Mouse (Mus musculus) neutrophil, adult 59 days (primary cell): ENCODE data around the gene Ndufaf8. TPM values are rescaled to one million over a fixed set of nuclear protein-coding genes. Genes with fewer than 3 reads are reported as not detected.

Experiments
- total RNA-seq, 2 experiments: library from RNA; stranded (reverse); gene quantifications; 1 replicate in 1 of 2; 2 replicates in 1 of 2; pipeline ENCODE4 v1.2.4; 2023

The Ndufaf8 gene
- total RNA-seq = 10 to 100 TPM; 14.2 to 19.0 TPM

GRCm38 (mm10) chr11:120098588-120099511 is at the start of gene Ndufaf8, which contains the start of gene Tepsin:
TSS of gene Ndufaf8 (plus strand) at chr11:120098928.
TSS of gene Tepsin (minus strand) at chr11:120098731.

GRCm38 (mm10) chr11:120086702-120087152 is 12.0 kb upstream of the Ndufaf8 start, which contains the start of gene Cep131:
TSS of gene Cep131 (minus strand) at chr11:120086827.

Other genes starting within 250 kb of the Ndufaf8 start
- gene Chmp6, start 185.5 kb upstream of the Ndufaf8 start, total RNA-seq = 10 to 100 TPM; 20.4 to 32.9 TPM
- gene Baiap2, start 156.2 kb upstream of the Ndufaf8 start, total RNA-seq = 10 to 100 TPM; 14.8 to 19.1 TPM
- 10 to 100 TPM; 53.6 to 55.4 TPM for gene Aatk, start 51.8 kb upstream of the Ndufaf8 start, total RNA-seq
- gene Cep131, start 12.1 kb upstream of the Ndufaf8 start, total RNA-seq = 10 to 100 TPM in 1 of 2 experiments, 1 to 10 TPM in 1; 9.6 to 11.1 TPM
- 10 to 100 TPM; 16.9 to 17.8 TPM for gene Tepsin, start 197 bp upstream of the Ndufaf8 start, total RNA-seq
- 10 to 100 TPM; 84.9 to 93.4 TPM for gene Slc38a10, start 52.4 kb downstream of the Ndufaf8 start, total RNA-seq
- 1 to 10 TPM; 4.0 to 5.5 TPM for gene Bahcc1, start 134.0 kb downstream of the Ndufaf8 start, total RNA-seq
- gene Actg1, start 249.6 kb downstream of the Ndufaf8 start, total RNA-seq = 1,000 to 10,000 TPM; 3,512 to 3,572 TPM